In genomic region chr10:80901409-80902272, GRCm38 (mm10) we compare ENCODE assay signal across 9 mouse cellular contexts. TPM values are rescaled to one million over a fixed set of nuclear protein-coding genes. Genes with fewer than 3 reads are reported as not detected.
DNase-seq lines count a peak whose midpoint lies in the region; ATAC-seq lines count a peak whose summit lies in the region.
"Had no signal": no experiment of that assay in that cellular context is flagged by ENCODE, and none has a peak within 500 bp of the region (broad histone marks: within the 10 kb centered on the region; RNA-seq: fewer than 3 reads in every experiment).

No protein-coding gene starts in this region.

- no peak for ATAC-seq in heart, embryonic 12.5 days (ENCODE audit: insufficient number of reproducible peaks, low FRiP score)
- no peak for ATAC-seq in embryonic facial prominence, embryonic 12.5 days (ENCODE audit: insufficient number of reproducible peaks, insufficient read depth, low FRiP score, low TSS enrichment)
- ATAC-seq in intestine, embryonic 15.5 days = no peak
- ATAC-seq in midbrain, embryonic 14.5 days (ENCODE audit: low FRiP score, low TSS enrichment) = no peak

- DNase-seq in heart, postnatal 4 days = no peak
- peak; percentile 15 for DNase-seq in midbrain, embryonic 14.5 days
- no peak for DNase-seq in T-cell, adult 2 months (ENCODE audit: low spot score)
- no peak for DNase-seq in embryo, embryonic 9.5 days (ENCODE audit: extremely low spot score)
- no peak for DNase-seq in gastrocnemius, postnatal 25 days

- 0 out of 2 replicates have a peak overlapping the region, but pooled peaks have one; percentile 28 for H3K9ac ChIP-seq in heart, embryonic 12.5 days
- H3K9ac ChIP-seq in embryonic facial prominence, embryonic 12.5 days = peak overlapping the region; percentile 5; the same call in 1 of the 2 replicates
- H3K9ac ChIP-seq in intestine, embryonic 15.5 days = 0 out of 2 replicates have a peak overlapping the region, but pooled peaks have one; percentile 0
- no peak overlapping the region for H3K9ac ChIP-seq in midbrain, embryonic 14.5 days (replicated peaks; ENCODE audit: low read length)

- 0 out of 2 replicates have a peak, but pooled peaks cover 10% of the 10 kb centered on the region for H3K27me3 ChIP-seq in heart, embryonic 12.5 days (replicated peaks)
- H3K27me3 ChIP-seq in embryonic facial prominence, embryonic 12.5 days = no peaks in the 10 kb centered on the region
- no peaks in the 10 kb centered on the region for H3K27me3 ChIP-seq in intestine, embryonic 15.5 days (replicated peaks)
- no peaks in the 10 kb centered on the region for H3K27me3 ChIP-seq in midbrain, embryonic 14.5 days (ENCODE audit: control insufficient read depth, insufficient read depth, low read length)

- peaks cover 32% of the 10 kb centered on the region for H3K4me1 ChIP-seq in heart, embryonic 12.5 days (replicated peaks)
- peaks cover 19% of the 10 kb centered on the region for H3K4me1 ChIP-seq in embryonic facial prominence, embryonic 12.5 days
- H3K4me1 ChIP-seq in intestine, embryonic 15.5 days (replicated peaks) = peaks cover 26% of the 10 kb centered on the region
- peaks cover 7% of the 10 kb centered on the region for H3K4me1 ChIP-seq in midbrain, embryonic 14.5 days (ENCODE audit: control insufficient read depth, insufficient read depth, low read length)

- 88% methylated on average over 19 of the region's 19 CpGs for WGBS in heart, embryonic 12.5 days
- 88% methylated on average over 19 of the region's 19 CpGs for WGBS in embryonic facial prominence, embryonic 12.5 days
- WGBS in intestine, embryonic 15.5 days = 87% methylated on average over 19 of the region's 19 CpGs
- WGBS in midbrain, embryonic 14.5 days = 91% methylated on average over 19 of the region's 19 CpGs

- H3K36me3 ChIP-seq in heart, embryonic 12.5 days = peaks cover 60% of the 10 kb centered on the region
- H3K36me3 ChIP-seq in embryonic facial prominence, embryonic 12.5 days = peaks cover 52% of the 10 kb centered on the region
- H3K36me3 ChIP-seq in intestine, embryonic 15.5 days = peaks cover 34% of the 10 kb centered on the region
- H3K36me3 ChIP-seq in midbrain, embryonic 14.5 days (ENCODE audit: control insufficient read depth, insufficient read depth, low read length) = peaks cover 59% of the 10 kb centered on the region

- no peak overlapping the region for H3K4me3 ChIP-seq in heart, embryonic 12.5 days
- H3K4me3 ChIP-seq in embryonic facial prominence, embryonic 12.5 days = no peak overlapping the region
- H3K4me3 ChIP-seq in intestine, embryonic 15.5 days (replicated peaks) = no peak overlapping the region
- H3K4me3 ChIP-seq in midbrain, embryonic 14.5 days (replicated peaks; ENCODE audit: low read depth, low read length) = no peak overlapping the region

- H3K9me3 ChIP-seq in heart, embryonic 12.5 days (replicated peaks) = no peaks in the 10 kb centered on the region
- H3K9me3 ChIP-seq in embryonic facial prominence, embryonic 12.5 days = no peaks in the 10 kb centered on the region
- no peaks in the 10 kb centered on the region for H3K9me3 ChIP-seq in intestine, embryonic 15.5 days
- no peaks in the 10 kb centered on the region for H3K9me3 ChIP-seq in midbrain, embryonic 14.5 days (ENCODE audit: control insufficient read depth, low read length)

- peak overlapping the region; percentile 8; the same call in 1 of the 2 replicates for H3K27ac ChIP-seq in heart, embryonic 12.5 days (ENCODE audit: poor library complexity, severe bottlenecking)
- H3K27ac ChIP-seq in embryonic facial prominence, embryonic 12.5 days = peak overlapping the region; percentile 55; the same call in 1 of the 2 replicates
- peak overlapping the region; percentile 42 for H3K27ac ChIP-seq in intestine, embryonic 15.5 days
- H3K27ac ChIP-seq in midbrain, embryonic 14.5 days (replicated peaks; ENCODE audit: low read depth, low read length) = peak overlapping the region; percentile 64

- peak overlapping the region; percentile 30 for H3K4me2 ChIP-seq in heart, embryonic 12.5 days
- peak overlapping the region; percentile 95; the same call in 1 of the 2 replicates for H3K4me2 ChIP-seq in embryonic facial prominence, embryonic 12.5 days (replicated peaks)
- H3K4me2 ChIP-seq in intestine, embryonic 15.5 days (replicated peaks) = peak overlapping the region; percentile 34
- peak overlapping the region; percentile 96 for H3K4me2 ChIP-seq in midbrain, embryonic 14.5 days (ENCODE audit: low read length)

RNA-seq across cellular contexts. Expression of gene Timm13, which starts 0.9 kb away (rescaled TPM):
- polyA plus RNA-seq in heart, embryonic 12.5 days (2016; fragmentation: Nextera tagmentation; extraction: Ambion mirVana) = 285 and 293 TPM in 2 replicates
- total RNA-seq in heart, postnatal 4 days (2021) = 100 to 1,000 TPM; 162 to 169 TPM
- 308 and 322 TPM in 2 replicates for polyA plus RNA-seq in embryonic facial prominence, embryonic 12.5 days (2016; fragmentation: Nextera tagmentation; extraction: Ambion mirVana)
- 363 and 364 TPM in 2 replicates for polyA plus RNA-seq in intestine, embryonic 15.5 days (2015; fragmentation: Nextera tagmentation; extraction: Ambion mirVana)
- polyA plus RNA-seq in midbrain, embryonic 14.5 days (2014; fragmentation: Nextera tagmentation; extraction: Ambion mirVana) = 331 and 393 TPM in 2 replicates
- 100 to 1,000 TPM; 114 to 125 TPM for total RNA-seq in gastrocnemius, postnatal 25 days (2021)

RNA-seq across cellular contexts. Expression of gene Lmnb2, which starts 16.4 kb away (rescaled TPM):
- 34.3 and 35.3 TPM in 2 replicates for polyA plus RNA-seq in heart, embryonic 12.5 days (2016; fragmentation: Nextera tagmentation; extraction: Ambion mirVana)
- total RNA-seq in heart, postnatal 4 days (2021) = 10 to 100 TPM; 15.5 to 17.2 TPM
- 70.3 TPM in 2 replicates for polyA plus RNA-seq in embryonic facial prominence, embryonic 12.5 days (2016; fragmentation: Nextera tagmentation; extraction: Ambion mirVana)
- 41.0 and 42.6 TPM in 2 replicates for polyA plus RNA-seq in intestine, embryonic 15.5 days (2015; fragmentation: Nextera tagmentation; extraction: Ambion mirVana)
- 13.9 and 20.0 TPM in 2 replicates for polyA plus RNA-seq in midbrain, embryonic 14.5 days (2014; fragmentation: Nextera tagmentation; extraction: Ambion mirVana)
- 1 to 10 TPM; 3.7 to 5.1 TPM for total RNA-seq in gastrocnemius, postnatal 25 days (2021)

RNA-seq across cellular contexts. Expression of gene Gadd45b, which starts 28.2 kb away (rescaled TPM):
- 27.8 and 29.9 TPM in 2 replicates for polyA plus RNA-seq in heart, embryonic 12.5 days (2016; fragmentation: Nextera tagmentation; extraction: Ambion mirVana)
- 1 to 10 TPM; 6.4 to 9.5 TPM for total RNA-seq in heart, postnatal 4 days (2021)
- 15.9 and 20.5 TPM in 2 replicates for polyA plus RNA-seq in embryonic facial prominence, embryonic 12.5 days (2016; fragmentation: Nextera tagmentation; extraction: Ambion mirVana)
- 26.6 and 29.9 TPM in 2 replicates for polyA plus RNA-seq in intestine, embryonic 15.5 days (2015; fragmentation: Nextera tagmentation; extraction: Ambion mirVana)
- polyA plus RNA-seq in midbrain, embryonic 14.5 days (2014; fragmentation: Nextera tagmentation; extraction: Ambion mirVana) = 4.3 and 8.0 TPM in 2 replicates
- total RNA-seq in gastrocnemius, postnatal 25 days (2021) = 10 to 100 TPM; 12.7 to 30.0 TPM

RNA-seq across cellular contexts. Expression of gene Tmprss9, which starts 30.0 kb away (rescaled TPM):
- not detected in 2 replicates for polyA plus RNA-seq in heart, embryonic 12.5 days (2016; fragmentation: Nextera tagmentation; extraction: Ambion mirVana)
- total RNA-seq in heart, postnatal 4 days (2021) = not detected
- polyA plus RNA-seq in embryonic facial prominence, embryonic 12.5 days (2016; fragmentation: Nextera tagmentation; extraction: Ambion mirVana) = 0.09 and 0.10 TPM in 2 replicates
- 0.05 TPM in 1 of 2 replicates, not detected in the other for polyA plus RNA-seq in intestine, embryonic 15.5 days (2015; fragmentation: Nextera tagmentation; extraction: Ambion mirVana)
- polyA plus RNA-seq in midbrain, embryonic 14.5 days (2014; fragmentation: Nextera tagmentation; extraction: Ambion mirVana) = 0.26 TPM in 1 of 2 replicates, not detected in the other
- not detected for total RNA-seq in gastrocnemius, postnatal 25 days (2021)
- total RNA-seq: hematopoietic stem cell, adult 5-6 weeks had no signal

RNA-seq across cellular contexts. Expression of gene Sppl2b, which starts 46.6 kb away (rescaled TPM):
- polyA plus RNA-seq in heart, embryonic 12.5 days (2016; fragmentation: Nextera tagmentation; extraction: Ambion mirVana) = 34.8 and 35.2 TPM in 2 replicates
- 10 to 100 TPM; 23.4 to 24.8 TPM for total RNA-seq in heart, postnatal 4 days (2021)
- polyA plus RNA-seq in embryonic facial prominence, embryonic 12.5 days (2016; fragmentation: Nextera tagmentation; extraction: Ambion mirVana) = 52.0 and 53.0 TPM in 2 replicates
- polyA plus RNA-seq in intestine, embryonic 15.5 days (2015; fragmentation: Nextera tagmentation; extraction: Ambion mirVana) = 34.8 and 37.8 TPM in 2 replicates
- 60.5 and 62.7 TPM in 2 replicates for polyA plus RNA-seq in midbrain, embryonic 14.5 days (2014; fragmentation: Nextera tagmentation; extraction: Ambion mirVana)
- 10 to 100 TPM; 21.7 to 23.6 TPM for total RNA-seq in gastrocnemius, postnatal 25 days (2021)

Comparison
In these comparisons a context has a peak if more than half of its experiments do, and no peak if none do; other contexts are left out.
1. H3K27ac ChIP-seq: peak in every context shown above with its lines; median percentile 64 in midbrain, embryonic 14.5 days; 55 in embryonic facial prominence, embryonic 12.5 days; 42 in intestine, embryonic 15.5 days; 8 in heart, embryonic 12.5 days.
2. H3K4me2 ChIP-seq: peak in every context shown above with its lines; median percentile 96 in midbrain, embryonic 14.5 days; 95 in embryonic facial prominence, embryonic 12.5 days; 34 in intestine, embryonic 15.5 days; 30 in heart, embryonic 12.5 days.